Mouse (Mus musculus) thymus, adult 2 months (tissue): ENCODE measurements around the gene Trim9.

Experiments
- CTCF ChIP-seq: fragments of 200-500 bp; IDR thresholded peaks from 2 replicates; pipeline ENCODE4 v1.5.1; 2012; ENCODE audit warnings: mild to moderate bottlenecking, control low read depth, low read length, moderate library complexity, borderline replicate concordance; ENCODE audit not compliant: control insufficient read depth, poor library complexity, insufficient read depth; ENCODE audit errors: extremely low read depth
- POLR2A ChIP-seq: fragments of 200-500 bp; IDR thresholded peaks from 2 replicates; pipeline ENCODE4 v1.6.1; 2012; ENCODE audit warnings: mild to moderate bottlenecking, low read length, control low read depth, moderate library complexity; ENCODE audit not compliant: control insufficient read depth, poor library complexity, insufficient read depth; ENCODE audit errors: extremely low read depth

DNA sequence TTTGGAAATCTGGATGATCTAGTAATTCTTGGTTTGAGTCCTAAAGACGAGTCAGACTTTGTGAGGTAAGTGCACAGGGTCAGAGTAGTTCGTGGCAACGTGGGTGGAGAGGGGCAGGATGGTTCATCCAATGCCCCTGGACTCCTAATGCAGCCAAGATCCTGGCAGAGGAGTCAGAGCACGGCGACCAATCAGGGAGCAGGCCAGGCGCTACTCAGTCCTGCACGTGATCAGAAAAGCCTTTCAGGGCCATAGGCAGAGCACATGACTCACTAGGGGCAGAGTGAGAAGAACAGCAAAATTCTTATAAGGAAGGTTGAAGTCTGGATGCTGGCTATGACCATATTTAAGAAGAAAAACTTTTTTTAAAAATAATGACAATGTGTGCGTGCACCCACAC is 143.0 kb downstream of the Trim9 start:
- TF ChIP-seq POLR2A (no peak), CTCF (no peak)
